Mouse (Mus musculus): ENCODE measurements at regions not wholly inside any gene's neighbourhood (a gene's known extent, or its start where the extent isn't known, plus 50 kb on each side); places are given as distances from the start of the nearest gene placed in this dataset.

GRCm38 (mm10) chr19:34382551-34382950 is 92.1 kb downstream of the Fas start:
- intact Hi-C loops (cut with DNase I), result no loop called here
- TF ChIP-seq POLR2A (IDR thresholded peaks at IDR 0.05; ENCODE audit: insufficient read depth, low read depth, low read length) (no peak), EP300 (IDR thresholded peaks at IDR 0.05; ENCODE audit: insufficient read depth, low read depth, low read length) (no peak), CTCF (IDR thresholded peaks at IDR 0.05) (no peak)
- no peaks in the 10 kb centered on the region for H3K27me3 ChIP-seq (ENCODE audit: control insufficient read depth, insufficient read depth, low read length)
- H3K27ac ChIP-seq, result no peak overlapping the region
- no peak overlapping the region for H3K4me3 ChIP-seq
- no peaks in the 10 kb centered on the region for H3K36me3 ChIP-seq (ENCODE audit: control insufficient read depth, insufficient read depth, low read length)
- DNase-seq, result peak in 1 of 2 experiments; percentile 35
- no peak overlapping the region for H3K9ac ChIP-seq (ENCODE audit: low read depth, low read length)
- H3K4me1 ChIP-seq (ENCODE audit: control insufficient read depth, insufficient read depth, low read length), result no peaks in the 10 kb centered on the region; the same call in 1 of the 2 replicates
- H3K79me2 ChIP-seq (replicated peaks; ENCODE audit: control insufficient read depth, insufficient read depth, low read length), result no peaks in the 10 kb centered on the region

Small RNAs in the stretch of these regions (microRNA-seq; reads per million reads assigned to microRNA genes)
- 0 reads per million in 2 experiments for gene Gm23060

All from heart, adult 2 months (tissue).